Mouse (Mus musculus) testis, postnatal 14 days (tissue): ENCODE measurements around the gene Tacc2.

Experiments
- DNase-seq: peaks from one replicate; pipeline ENCODE4 v3.0.0; 2021; ENCODE audit warnings: low spot score

The Tacc2 gene

DNA sequence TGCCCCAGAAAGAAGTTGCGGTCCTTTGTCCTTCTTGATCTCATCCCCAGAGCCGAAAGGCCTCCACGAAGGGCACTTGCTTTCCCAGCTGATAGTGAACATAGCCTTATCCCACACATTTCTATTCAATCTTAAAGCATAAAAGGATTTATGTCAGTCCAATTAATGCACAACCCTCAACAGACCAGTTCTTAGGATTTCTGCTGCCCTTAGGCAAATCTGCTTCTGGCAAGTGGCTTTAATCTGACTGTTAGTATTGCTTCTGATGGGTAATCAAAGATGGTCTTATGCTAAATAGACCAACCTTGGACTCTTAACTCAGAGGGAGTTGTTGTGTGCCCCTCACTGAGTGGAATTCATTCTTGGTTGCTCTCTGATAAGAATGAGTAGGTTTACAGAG lies 40.4 kb downstream of the Tacc2 start:
- no peak for DNase-seq

- no peak for DNase-seq
Observed at GRCm38 (mm10) chr7:130621068-130621467, 43.8 kb downstream of the Tacc2 start.

- DNase-seq: no peak
Observed at GRCm38 (mm10) chr7:130621953-130622352, 44.7 kb downstream of the Tacc2 start.

GRCm38 (mm10) chr7:130622359-130622758 lies 45.1 kb downstream of the Tacc2 start:
- no peak for DNase-seq

DNA sequence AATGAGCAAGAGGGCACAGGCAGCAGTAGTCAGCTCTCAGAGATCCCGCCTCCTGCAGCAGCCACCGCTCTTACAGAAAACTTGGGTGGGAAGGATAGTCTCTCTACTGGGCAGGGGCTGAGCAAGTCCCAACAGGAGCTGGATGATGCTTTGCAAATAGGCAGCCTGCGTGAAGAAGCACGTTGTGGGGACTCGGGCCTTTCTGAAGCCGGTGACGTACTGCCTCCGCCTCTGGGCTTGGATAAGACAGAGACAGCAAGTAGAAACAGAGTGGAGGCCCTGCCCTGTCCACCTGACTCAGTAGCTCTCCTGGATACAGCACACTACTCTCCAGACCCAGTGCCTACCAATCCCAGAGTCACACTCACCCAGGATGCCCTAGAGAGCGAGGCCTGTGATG lies 47.1 kb downstream of the Tacc2 start:
- no peak for DNase-seq

DNA sequence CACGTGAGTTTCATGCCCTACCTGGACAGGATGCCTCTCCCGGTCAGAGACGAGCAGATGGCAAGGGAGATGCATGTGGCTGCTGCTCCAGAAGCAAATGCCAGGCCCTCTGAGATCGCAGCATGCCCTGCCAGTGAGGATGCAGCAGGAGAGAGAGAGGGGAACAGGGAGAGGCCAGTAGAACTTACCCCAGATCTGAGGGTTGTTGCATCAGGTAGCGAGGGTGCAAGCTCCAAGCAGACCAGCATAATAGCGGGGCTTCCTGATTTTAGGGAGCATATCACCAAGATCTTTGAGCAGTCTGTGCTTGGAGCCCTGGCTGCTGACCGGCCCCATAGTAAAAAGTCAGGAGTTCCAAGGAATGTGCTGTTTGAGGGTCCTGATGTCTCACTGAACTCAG lies 48.1 kb downstream of the Tacc2 start:
- no peak for DNase-seq

DNA sequence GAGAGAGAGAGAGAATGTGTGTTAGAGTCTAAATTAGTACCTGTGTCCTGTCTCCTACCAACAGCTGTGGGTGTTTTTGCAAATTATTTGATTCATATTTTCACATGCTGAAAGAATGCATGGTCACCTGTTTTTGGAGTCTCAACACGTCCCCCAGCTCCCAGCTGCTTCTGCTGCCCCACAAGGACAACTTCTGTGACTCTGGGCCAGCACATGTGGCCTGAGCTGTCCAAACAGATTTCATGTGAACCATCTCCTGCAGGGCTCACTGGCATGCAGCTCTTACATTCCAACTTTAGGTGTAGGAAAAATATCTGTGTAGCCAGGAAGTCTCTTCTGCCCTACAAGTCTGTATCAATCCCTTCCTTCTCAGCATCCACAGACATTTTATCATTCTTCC lies 51.4 kb downstream of the Tacc2 start:
- DNase-seq: no peak

DNA sequence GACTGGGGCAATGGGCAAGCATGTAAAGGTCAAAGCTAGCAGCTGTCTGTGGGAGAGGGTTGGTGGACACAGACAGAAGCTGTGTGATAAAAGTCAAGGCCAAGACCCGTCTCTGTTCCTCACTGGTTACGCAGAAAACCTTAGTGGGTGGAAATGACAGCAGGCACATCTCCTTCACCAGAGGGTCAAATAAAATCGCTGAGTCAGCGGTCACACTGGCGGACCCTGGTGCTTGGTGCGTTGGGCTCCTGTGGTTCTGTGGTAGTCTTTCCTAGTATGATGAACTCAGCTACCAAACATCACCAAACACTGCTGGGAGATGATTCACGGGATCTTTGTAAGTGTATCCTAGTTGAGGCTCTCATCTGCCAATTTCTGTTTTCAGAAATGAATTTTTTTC lies 52.8 kb downstream of the Tacc2 start:
- DNase-seq: no peak

- no peak for DNase-seq
Observed at GRCm38 (mm10) chr7:130630956-130631355, 53.7 kb downstream of the Tacc2 start.

DNA sequence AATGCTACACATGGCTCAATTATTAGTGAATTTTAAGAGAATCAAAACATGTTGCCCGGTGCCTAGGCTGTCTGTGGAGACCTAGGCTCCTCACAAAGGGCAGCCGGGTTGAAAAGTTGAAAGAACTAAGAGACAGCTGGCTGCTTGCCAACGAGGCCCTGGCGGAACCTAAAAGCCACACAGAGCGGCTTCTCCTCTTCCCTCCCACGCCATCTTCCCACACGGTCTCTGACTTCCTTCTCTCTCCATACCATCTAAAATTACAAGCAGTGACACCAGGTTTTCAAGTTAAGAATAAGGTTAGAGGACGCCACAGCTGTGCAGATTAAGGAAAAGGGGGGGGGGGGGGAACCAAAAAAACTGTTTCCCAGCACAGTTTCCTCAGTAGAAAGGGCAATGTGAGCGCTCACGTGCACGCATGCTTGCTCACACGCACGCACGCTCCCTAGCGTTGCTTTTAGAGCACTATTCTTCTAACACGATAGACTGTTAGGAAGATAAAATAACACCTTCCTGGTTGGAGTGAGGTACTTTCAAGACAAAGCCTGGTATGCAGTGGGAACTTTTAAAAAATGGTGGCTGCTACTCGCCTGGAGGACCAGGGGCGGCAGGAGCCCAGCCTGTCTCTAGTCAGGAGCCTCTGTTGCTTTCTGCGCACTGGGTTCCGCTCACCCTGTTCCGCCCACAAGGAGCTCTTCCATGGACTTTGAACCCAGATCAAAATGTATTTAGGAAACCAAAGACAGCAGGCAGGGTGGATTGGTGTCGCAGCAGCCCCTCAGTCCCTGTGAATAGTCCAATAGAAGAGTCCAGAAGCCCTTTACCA lies 54.5 kb downstream of the Tacc2 start:
- peak; percentile 49 for DNase-seq

DNA sequence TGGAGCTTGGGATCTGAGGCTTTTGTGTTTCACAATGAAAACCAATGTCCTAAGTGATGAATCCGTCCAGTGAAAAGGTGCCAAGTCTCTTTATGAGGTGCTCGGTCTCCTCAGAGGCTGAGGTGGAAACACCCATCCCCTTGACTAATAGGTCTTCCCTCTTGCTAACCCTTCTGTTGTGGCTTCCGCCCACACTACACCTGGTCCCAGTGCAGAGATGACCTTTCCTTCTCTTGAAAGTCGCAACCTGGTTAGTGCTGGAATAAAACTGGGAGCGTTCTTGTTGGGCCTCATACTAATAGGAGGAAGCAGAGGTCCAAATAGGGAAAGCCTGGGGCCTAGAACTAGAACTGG lies 55.1 kb downstream of the Tacc2 start:
- no peak for DNase-seq

DNA sequence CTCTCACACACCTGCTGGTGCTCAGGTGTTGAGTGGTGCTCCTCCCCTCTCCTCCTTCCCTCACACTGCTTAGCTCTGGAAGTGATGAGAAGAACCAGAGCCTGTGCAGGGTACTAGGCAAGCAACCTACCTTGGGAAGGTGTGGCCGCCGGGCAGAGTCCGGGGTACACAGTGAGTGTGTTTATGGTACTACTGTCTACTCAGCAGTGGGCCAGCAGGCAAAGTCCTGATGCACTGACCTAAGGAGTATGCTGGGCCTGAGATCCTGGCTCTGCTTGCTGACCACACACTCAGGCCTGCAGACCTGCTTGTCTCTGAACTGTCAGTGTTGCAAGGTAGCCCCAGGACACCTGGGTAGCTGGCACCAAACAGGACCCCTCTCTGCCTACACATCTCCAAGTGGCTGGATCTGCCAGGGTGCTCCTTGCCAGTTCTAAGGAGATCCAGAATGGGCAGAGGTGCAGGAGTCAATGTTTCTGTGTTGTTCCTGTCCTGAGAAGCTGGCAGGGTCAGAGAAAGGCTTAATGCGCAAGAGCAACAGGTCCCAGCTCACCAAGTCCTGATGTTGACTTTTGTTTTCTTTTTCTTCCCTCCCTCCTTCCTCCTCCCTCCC lies 57.1 kb downstream of the Tacc2 start:
- DNase-seq: no peak

DNA sequence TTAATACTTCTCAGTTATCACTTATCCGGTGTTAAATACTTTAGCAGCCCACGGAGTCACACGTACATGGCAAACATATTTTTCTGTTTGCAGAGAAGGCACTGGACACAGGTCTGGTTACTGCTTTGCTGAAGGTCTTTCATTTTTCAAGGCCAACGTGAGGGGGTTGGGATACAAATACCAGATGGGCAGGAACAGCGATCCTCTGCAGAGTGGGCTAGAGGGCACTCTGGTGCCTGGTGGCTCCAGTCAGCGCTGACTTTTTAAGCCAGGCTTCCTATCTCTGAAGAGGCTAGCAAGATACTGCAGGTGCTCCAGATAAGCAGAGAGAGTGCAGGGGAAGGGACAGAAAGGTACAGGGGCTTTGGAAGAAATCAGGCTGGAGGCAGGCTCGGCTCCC lies 58.0 kb downstream of the Tacc2 start:
- DNase-seq: no peak

GRCm38 (mm10) chr7:130636274-130636673 lies 59.0 kb downstream of the Tacc2 start:
- DNase-seq: no peak

DNA sequence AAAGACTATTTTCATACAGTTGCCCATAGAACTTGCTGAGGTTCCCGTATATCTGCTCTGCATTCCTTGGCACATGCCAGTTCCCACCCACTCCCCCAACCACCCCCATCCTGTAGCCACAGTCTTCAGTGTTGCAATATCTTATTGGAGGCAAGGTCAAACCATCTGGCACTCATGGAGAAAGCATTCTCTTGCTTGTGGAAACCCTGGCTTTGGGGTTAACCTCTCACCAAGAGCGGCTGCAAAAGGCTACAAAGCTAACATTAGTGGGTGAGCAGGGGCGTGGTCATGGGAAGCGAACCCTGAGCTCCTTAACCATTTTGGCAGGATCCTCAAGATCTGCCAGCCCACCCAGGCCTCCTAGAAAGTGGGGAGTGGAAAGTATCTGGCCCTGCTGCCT lies 59.7 kb downstream of the Tacc2 start:
- no peak for DNase-seq

DNA sequence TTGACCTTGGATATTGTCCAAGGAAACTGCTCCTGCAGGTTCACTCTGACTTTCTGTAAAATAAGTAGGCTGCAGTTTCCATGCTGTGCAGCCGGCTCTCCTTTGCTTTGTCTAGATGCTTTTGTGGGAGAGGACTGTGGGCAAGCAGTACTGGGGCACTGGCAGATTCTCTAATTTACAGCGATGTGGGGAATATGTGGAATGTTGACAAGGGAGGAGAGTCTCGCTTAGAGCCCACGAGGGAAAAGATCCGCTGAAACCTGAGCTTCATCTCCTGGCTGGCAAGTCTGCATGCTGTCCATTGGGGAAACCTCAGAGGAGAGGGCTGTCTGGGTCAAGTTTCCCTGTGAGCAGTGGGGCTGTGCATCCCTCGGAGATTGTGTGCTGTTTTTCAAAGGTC lies 60.6 kb downstream of the Tacc2 start:
- DNase-seq: no peak

GRCm38 (mm10) chr7:130640681-130641080 lies 63.4 kb downstream of the Tacc2 start:
- no peak for DNase-seq

- DNase-seq: peak; percentile 69
Observed at GRCm38 (mm10) chr7:130645332-130645993, 68.2 kb downstream of the Tacc2 start.

- peak; percentile 73 for DNase-seq
Observed at GRCm38 (mm10) chr7:130645994-130646761, 68.9 kb downstream of the Tacc2 start.

GRCm38 (mm10) chr7:130646762-130647139 lies 69.5 kb downstream of the Tacc2 start:
- DNase-seq: peak; percentile 73

GRCm38 (mm10) chr7:130648061-130648460 lies 70.8 kb downstream of the Tacc2 start:
- no peak for DNase-seq

- peak; percentile 72 for DNase-seq
Observed at GRCm38 (mm10) chr7:130649257-130649656, 72.0 kb downstream of the Tacc2 start.

DNA sequence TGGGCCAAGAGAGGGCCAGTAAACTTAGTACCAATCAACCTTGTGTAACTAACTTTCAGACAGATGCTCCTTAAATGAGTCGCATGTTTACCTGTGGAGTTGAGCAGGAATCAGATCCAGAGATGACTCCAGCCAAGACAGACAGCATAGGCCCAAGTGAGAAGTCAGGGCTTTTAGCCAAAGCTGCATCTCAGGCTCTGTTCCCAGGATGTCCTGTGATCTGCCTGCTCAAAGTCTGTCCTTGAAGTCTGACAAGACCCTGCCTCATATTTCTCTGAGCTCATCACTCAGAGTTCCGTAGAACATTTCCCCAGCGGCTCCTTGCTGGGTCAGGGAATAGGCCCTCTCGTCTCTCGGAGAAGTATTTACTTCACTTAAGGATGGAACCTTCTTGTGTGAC lies 73.4 kb downstream of the Tacc2 start:
- no peak for DNase-seq
